8 mouse cellular contexts compared by ENCODE assay signal in the genomic region with DNA sequence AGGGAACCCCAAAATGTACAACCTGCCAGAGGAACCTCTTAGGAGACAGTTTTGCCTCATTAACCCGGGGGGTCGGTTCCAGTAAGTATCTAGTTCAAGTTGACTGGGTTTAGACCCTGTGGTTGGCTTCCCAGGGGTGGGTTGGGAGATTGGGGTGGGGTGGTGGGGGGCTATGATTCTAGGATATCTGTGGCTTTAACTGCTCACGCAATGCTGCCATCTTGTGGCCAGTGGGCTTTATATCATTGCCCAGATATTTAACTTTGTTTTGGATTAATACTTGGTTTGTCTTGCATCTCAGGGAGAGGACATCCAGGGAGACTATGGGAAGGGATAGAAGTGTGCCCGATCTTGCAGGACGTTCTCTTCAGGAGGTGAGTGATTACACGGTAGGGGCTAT. TPM values are rescaled to one million over a fixed set of nuclear protein-coding genes. Genes with fewer than 3 reads are reported as not detected.
DNase-seq lines count a peak whose midpoint lies in the region; ATAC-seq and TF ChIP-seq lines count a peak whose summit lies in the region.

No protein-coding gene starts in this region.

- H3K4me2 ChIP-seq in liver, embryonic 11.5 days = no peak overlapping the region

- no peak overlapping the region for H3K27ac ChIP-seq in gastrocnemius, adult 2 months
- no peak overlapping the region for H3K27ac ChIP-seq in liver, adult 2 months (replicated peaks; ENCODE audit: insufficient read depth, low read depth, low read length)
- H3K27ac ChIP-seq in liver, embryonic 11.5 days (ENCODE audit: low read depth, low read length) = no peak overlapping the region

- no peaks in the 10 kb centered on the region for H3K27me3 ChIP-seq in liver, adult 2 months (ENCODE audit: control insufficient read depth, insufficient read depth, low read length)
- no peaks in the 10 kb centered on the region for H3K27me3 ChIP-seq in liver, embryonic 11.5 days (replicated peaks; ENCODE audit: control insufficient read depth, insufficient read depth, low read length)

- no peaks in the 10 kb centered on the region for H3K4me1 ChIP-seq in liver, adult 2 months (ENCODE audit: control insufficient read depth, insufficient read depth, low read length)
- H3K4me1 ChIP-seq in liver, embryonic 11.5 days (replicated peaks; ENCODE audit: control insufficient read depth, insufficient read depth, low read length) = no peaks in the 10 kb centered on the region

- H3K9me3 ChIP-seq in liver, embryonic 11.5 days (ENCODE audit: control insufficient read depth, low read length) = no peaks in the 10 kb centered on the region

- peak; percentile 73 for TF ChIP-seq CTCF in gastrocnemius, adult 2 months (IDR thresholded peaks at IDR 0.05)
- peak; percentile 47 for TF ChIP-seq CTCF in liver, adult 2 months (IDR thresholded peaks at IDR 0.05; ENCODE audit: low read depth, low read length)

- no peaks in the 10 kb centered on the region for H3K79me2 ChIP-seq in liver, adult 2 months (ENCODE audit: control insufficient read depth, insufficient read depth, low read length)

- no peak overlapping the region for H3K4me3 ChIP-seq in gastrocnemius, adult 2 months
- H3K4me3 ChIP-seq in liver, adult 2 months (ENCODE audit: insufficient read depth, low read depth, low read length) = no peak overlapping the region
- no peak overlapping the region for H3K4me3 ChIP-seq in liver, embryonic 11.5 days (ENCODE audit: low read depth, low read length)

- peaks cover 34% of the 10 kb centered on the region; the same call in 1 of the 2 replicates for H3K36me3 ChIP-seq in liver, adult 2 months (ENCODE audit: control insufficient read depth, insufficient read depth, low read length)
- peaks cover 41% of the 10 kb centered on the region for H3K36me3 ChIP-seq in liver, embryonic 11.5 days (ENCODE audit: control insufficient read depth, insufficient read depth, low read length)

- TF ChIP-seq POLR2A in liver, adult 2 months (IDR thresholded peaks at IDR 0.05; ENCODE audit: extremely low read depth, insufficient read depth, low read length) = no peak

- intact Hi-C loops in gastrocnemius, adult 2 months (cut with DNase I) = loop anchor here (1.0 to 5.0 kb wide), 2 partner anchors 54 to 90 kb away; no protein-coding TSS in a partner anchor

- H3K9ac ChIP-seq in liver, adult 2 months (ENCODE audit: low read depth, low read length) = no peak overlapping the region
- H3K9ac ChIP-seq in liver, embryonic 11.5 days (ENCODE audit: low read depth, low read length) = no peak overlapping the region

- WGBS in liver, adult 2 months = 69% methylated on average over 6 of the region's 6 CpGs
- WGBS in liver, embryonic 11.5 days = 72% methylated on average over 6 of the region's 6 CpGs

- no peak for ATAC-seq in liver, embryonic 11.5 days (replicated peaks; ENCODE audit: low FRiP score)

- DNase-seq in gastrocnemius, adult 2 months = no peak
- DNase-seq in gastrocnemius, adult 8-10 months (ENCODE audit: low spot score in 2 of 2) = no peak
- DNase-seq in liver, adult 2 months (ENCODE audit: extremely low read depth, low read depth, low spot score) = no peak
- DNase-seq in liver, embryonic 11.5 days (ENCODE audit: low spot score) = no peak
- peak; percentile 31 for DNase-seq in MN1 (ENCODE audit: low spot score)
- peak; percentile 53 for DNase-seq in induced T-regulatory cell, adult 2 months (ENCODE audit: low read depth)
- DNase-seq in thymus, postnatal 0 days (ENCODE audit: low spot score) = peak; percentile 27
- DNase-seq in layer of hippocampus, adult 11-12 months (ENCODE audit: low spot score) = no peak

RNA-seq across cellular contexts. Expression of a gene that starts 11.1 kb away (rescaled TPM):
- total RNA-seq in gastrocnemius, adult 2 months (2021) = 100 to 1,000 TPM; 150 to 159 TPM
- 100 to 1,000 TPM in 2 of 4 experiments, 10 to 100 TPM in 2; 89.8 to 131 (median 108) TPM for total RNA-seq in gastrocnemius, adult 8-10 months (2022)
- total RNA-seq in liver, adult 2 months (2014; rRNA removed) = 59.7 and 71.0 TPM in 2 replicates
- polyA plus RNA-seq in liver, adult 2 months (2012; rRNA removed) = 61.2 and 61.5 TPM in 2 replicates
- 284 and 301 TPM in 2 replicates for polyA plus RNA-seq in liver, embryonic 11.5 days (2014; fragmentation: Nextera tagmentation; extraction: Ambion mirVana)
- 266 and 274 TPM in 2 replicates for polyA plus RNA-seq in thymus, postnatal 0 days (2015; fragmentation: Nextera tagmentation; extraction: Ambion mirVana)

RNA-seq across cellular contexts. Expression of a gene that starts 50.2 kb away (rescaled TPM):
- total RNA-seq in gastrocnemius, adult 2 months (2021) = 10 to 100 TPM; 11.0 to 11.5 TPM
- 10 to 100 TPM in 3 of 4 experiments, 1 to 10 TPM in 1; 9.6 to 12.4 (median 10.4) TPM for total RNA-seq in gastrocnemius, adult 8-10 months (2022)
- total RNA-seq in liver, adult 2 months (2014; rRNA removed) = 15.5 and 19.7 TPM in 2 replicates
- 12.9 and 14.6 TPM in 2 replicates for polyA plus RNA-seq in liver, adult 2 months (2012; rRNA removed)
- polyA plus RNA-seq in liver, embryonic 11.5 days (2014; fragmentation: Nextera tagmentation; extraction: Ambion mirVana) = 63.1 and 71.3 TPM in 2 replicates
- 29.2 and 30.1 TPM in 2 replicates for polyA plus RNA-seq in thymus, postnatal 0 days (2015; fragmentation: Nextera tagmentation; extraction: Ambion mirVana)

RNA-seq across cellular contexts. Expression of a gene that starts 50.8 kb away (rescaled TPM):
- total RNA-seq in gastrocnemius, adult 2 months (2021) = under 1 TPM in 1 of 2 experiments, not detected in 1; 0.06 TPM
- total RNA-seq in gastrocnemius, adult 8-10 months (2022) = under 1 TPM in 2 of 4 experiments, not detected in 2; 0.04 to 0.10 TPM
- total RNA-seq in liver, adult 2 months (2014; rRNA removed) = under 0.01 TPM in 2 replicates
- not detected in 2 replicates for polyA plus RNA-seq in liver, adult 2 months (2012; rRNA removed)
- polyA plus RNA-seq in liver, embryonic 11.5 days (2014; fragmentation: Nextera tagmentation; extraction: Ambion mirVana) = 0.22 and 0.40 TPM in 2 replicates
- polyA plus RNA-seq in thymus, postnatal 0 days (2015; fragmentation: Nextera tagmentation; extraction: Ambion mirVana) = 0.07 and 0.08 TPM in 2 replicates

Comparison
In these comparisons a context has a peak if more than half of its experiments do, and no peak if none do; other contexts are left out.
1. DNase-seq: peak in MN1 (single experiment), induced T-regulatory cell, adult 2 months (single experiment) and thymus, postnatal 0 days (single experiment); none in gastrocnemius, adult 2 months (single experiment), gastrocnemius, adult 8-10 months (0 of 2), liver, adult 2 months (single experiment), liver, embryonic 11.5 days (single experiment) and layer of hippocampus, adult 11-12 months (single experiment).